Mouse (Mus musculus) limb, embryonic 15.5 days (tissue): ENCODE measurements around the gene Gstm5. TPM values are rescaled to one million over a fixed set of nuclear protein-coding genes. Genes with fewer than 3 reads are reported as not detected.
A peak's percentile ranks its signal among the peaks of the same experiment; 100 is the strongest.

Experiments
- ATAC-seq: fragments of 200-750 bp; cut with Nextera tagmentation; 2 replicates; pipeline ENCODE4 v1.8.0; 2017; ENCODE audit warnings: low read depth, moderate TSS enrichment; ENCODE audit not compliant: insufficient number of reproducible peaks, low FRiP score, low TSS enrichment
- H3K27ac ChIP-seq: fragments of 300-500 bp; sonication (generic); 2 replicates; pipeline ENCODE4 v1.5.1; 2015; ENCODE audit warnings: moderate library complexity, mild to moderate bottlenecking, inconsistent platforms
- H3K27me3 ChIP-seq: fragments of 300-500 bp; sonication (generic); 2 replicates; pipeline ENCODE4 v1.6.1; 2015; ENCODE audit warnings: inconsistent platforms
- H3K36me3 ChIP-seq: fragments of 300-500 bp; sonication (generic); 2 replicates; pipeline ENCODE4 v1.6.1; 2015; ENCODE audit warnings: inconsistent platforms
- H3K4me1 ChIP-seq: fragments of 300-500 bp; sonication (generic); 2 replicates; pipeline ENCODE4 v1.6.1; 2015; ENCODE audit warnings: inconsistent platforms
- H3K4me2 ChIP-seq: fragments of 300-500 bp; sonication (generic); 2 replicates; pipeline ENCODE4 v1.6.1; 2015; ENCODE audit warnings: mild to moderate bottlenecking, inconsistent platforms
- H3K4me3 ChIP-seq: fragments of 300-500 bp; sonication (generic); 2 replicates; pipeline ENCODE4 v1.5.1; 2015; ENCODE audit warnings: mild to moderate bottlenecking, inconsistent platforms
- H3K9ac ChIP-seq: fragments of 300-500 bp; sonication (generic); 2 replicates; pipeline ENCODE4 v1.6.1; 2015; ENCODE audit warnings: inconsistent platforms
- H3K9me3 ChIP-seq: fragments of 300-500 bp; sonication (generic); 2 replicates; pipeline ENCODE4 v1.6.1; 2016; ENCODE audit warnings: inconsistent platforms
- WGBS: fragments of 180-500 bp; shearing (Covaris S2); methylation state at CpG from one replicate; pipeline ENCODE4 v1.1.7; 2015; 5-methylcytosine and 5-hydroxymethylcytosine counted together
- polyA plus RNA-seq: library from polyadenylated mRNA; unstranded; fragments of >200 nt; fragmentation: Nextera tagmentation; extraction: Ambion mirVana; gene quantifications from 2 replicates; pipeline ENCODE4 v1.2.1, GENCODE M21; 2015

The Gstm5 gene
- polyA plus RNA-seq, 1 experiment from 2014 or later = 185 TPM

DNA sequence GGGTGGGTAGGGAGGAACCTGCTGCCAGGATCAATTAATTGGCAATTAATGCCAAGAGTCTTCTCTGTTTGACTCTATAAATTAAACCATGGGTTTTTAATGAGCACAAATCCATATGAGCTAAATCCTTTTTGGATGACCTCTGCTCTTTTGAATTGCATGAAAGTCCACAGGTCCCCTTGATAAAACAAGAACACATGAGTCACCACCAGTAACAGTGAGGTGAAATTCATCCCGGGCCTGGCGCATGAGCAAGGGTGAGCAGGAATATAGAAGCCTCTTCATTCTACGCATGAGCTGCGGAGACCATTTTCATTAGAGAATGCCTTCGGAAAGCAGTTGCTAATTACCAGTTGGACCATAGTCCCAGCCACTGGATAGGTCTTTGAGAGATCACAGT is 24.7 kb downstream of the Gstm5 start:
- H3K36me3 ChIP-seq = no peaks in the 10 kb centered on the region
- H3K4me1 ChIP-seq = no peaks in the 10 kb centered on the region
- H3K4me3 ChIP-seq = no peak overlapping the region
- no peak for ATAC-seq
- H3K9me3 ChIP-seq = no peaks in the 10 kb centered on the region
- no peak overlapping the region for H3K9ac ChIP-seq
- 92% methylated on average over 5 of the region's 5 CpGs for WGBS
- H3K27me3 ChIP-seq = no peaks in the 10 kb centered on the region
- no peak overlapping the region for H3K4me2 ChIP-seq
- no peak overlapping the region for H3K27ac ChIP-seq

GRCm38 (mm10) chr3:107925335-107925734 is 29.7 kb downstream of the Gstm5 start:
- Histone ChIP-seq H3K4me1 (no peaks in the 10 kb centered on the region), H3K27ac (no peak overlapping the region), H3K36me3 (no peaks in the 10 kb centered on the region), H3K27me3 (no peaks in the 10 kb centered on the region), H3K4me3 (no peak overlapping the region), H3K9ac (no peak overlapping the region), H3K9me3 (no peaks in the 10 kb centered on the region), H3K4me2 (no peak overlapping the region)
- 86% methylated on average over 3 of the region's 3 CpGs for WGBS
- ATAC-seq = no peak

GRCm38 (mm10) chr3:107927841-107928240 is 32.2 kb downstream of the Gstm5 start:
- Histone ChIP-seq H3K4me2 (no peak overlapping the region), H3K4me3 (no peak overlapping the region), H3K9ac (no peak overlapping the region), H3K27me3 (no peaks in the 10 kb centered on the region), H3K36me3 (no peaks in the 10 kb centered on the region), H3K27ac (no peak overlapping the region), H3K4me1 (peaks cover 7% of the 10 kb centered on the region; the same call in 1 of the 2 replicates), H3K9me3 (no peaks in the 10 kb centered on the region)
- 82% methylated on average over 3 of the region's 3 CpGs for WGBS
- no peak for ATAC-seq

- peaks cover 7% of the 10 kb centered on the region; the same call in 1 of the 2 replicates for H3K4me1 ChIP-seq
- no peaks in the 10 kb centered on the region for H3K9me3 ChIP-seq
- WGBS = 74% methylated on average over 11 of the region's 11 CpGs
- H3K4me2 ChIP-seq = no peak overlapping the region
- H3K27me3 ChIP-seq = no peaks in the 10 kb centered on the region
- H3K27ac ChIP-seq = no peak overlapping the region
- no peaks in the 10 kb centered on the region for H3K36me3 ChIP-seq
- ATAC-seq = no peak
- H3K4me3 ChIP-seq = no peak overlapping the region
- no peak overlapping the region for H3K9ac ChIP-seq
Measured at GRCm38 (mm10) chr3:107928691-107929090, 33.1 kb downstream of the Gstm5 start.

- H3K4me1 ChIP-seq = peaks cover 7% of the 10 kb centered on the region; the same call in 1 of the 2 replicates
- no peaks in the 10 kb centered on the region for H3K36me3 ChIP-seq
- H3K27me3 ChIP-seq = no peaks in the 10 kb centered on the region
- ATAC-seq = no peak
- no peaks in the 10 kb centered on the region for H3K9me3 ChIP-seq
- H3K27ac ChIP-seq = no peak overlapping the region
- no peak overlapping the region for H3K4me3 ChIP-seq
- 76% methylated on average over 4 of the region's 4 CpGs for WGBS
- H3K4me2 ChIP-seq = no peak overlapping the region
- no peak overlapping the region for H3K9ac ChIP-seq
Measured at GRCm38 (mm10) chr3:107929243-107929642, 33.6 kb downstream of the Gstm5 start.

GRCm38 (mm10) chr3:107929731-107930130 is 34.1 kb downstream of the Gstm5 start:
- Histone ChIP-seq H3K9me3 (no peaks in the 10 kb centered on the region), H3K9ac (no peak overlapping the region), H3K4me3 (no peak overlapping the region), H3K27me3 (no peaks in the 10 kb centered on the region), H3K27ac (no peak overlapping the region), H3K36me3 (no peaks in the 10 kb centered on the region), H3K4me2 (no peak overlapping the region), H3K4me1 (peaks cover 7% of the 10 kb centered on the region; the same call in 1 of the 2 replicates)
- no peak for ATAC-seq
- WGBS = 84% methylated on average over 4 of the region's 4 CpGs

- Histone ChIP-seq H3K4me2 (peak overlapping the region; percentile 49), H3K36me3 (no peaks in the 10 kb centered on the region), H3K27ac (no peak overlapping the region), H3K27me3 (no peaks in the 10 kb centered on the region), H3K4me3 (peak overlapping the region; percentile 29), H3K4me1 (peaks cover 7% of the 10 kb centered on the region; the same call in 1 of the 2 replicates), H3K9me3 (no peaks in the 10 kb centered on the region), H3K9ac (no peak overlapping the region)
- 64% methylated on average over 2 of the region's 2 CpGs for WGBS
- no peak for ATAC-seq
Measured at GRCm38 (mm10) chr3:107931134-107931533, 35.5 kb downstream of the Gstm5 start.

DNA sequence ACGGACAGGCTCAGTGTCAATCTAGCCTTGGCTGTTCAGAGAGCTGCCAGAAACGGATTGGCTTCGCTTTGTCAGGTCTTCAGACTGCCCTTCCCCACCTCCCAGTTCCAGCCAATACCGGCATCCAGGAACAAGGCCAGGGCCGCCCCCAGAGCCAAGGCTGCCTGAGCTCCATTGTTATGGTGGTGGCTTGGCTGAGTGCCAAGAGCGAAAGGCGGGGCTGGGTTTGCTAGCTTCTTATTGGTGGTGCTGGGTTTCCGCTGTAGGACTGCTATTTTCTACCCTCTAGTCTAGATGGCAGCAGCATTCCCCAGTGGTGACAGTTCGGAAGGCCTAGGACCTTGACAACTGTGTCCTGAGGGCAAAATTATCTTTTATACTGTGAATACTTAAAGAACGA is 36.0 kb downstream of the Gstm5 start, which contains the start of gene Gstm7:
Gene Gstm7, minus strand, starts transcription at position 148 of the 400 bp plus-strand sequence.
- Histone ChIP-seq H3K27ac (no peak within 1 kb of the TSS), H3K27me3 (no peaks in the 10 kb centered on the region), H3K4me1 (peaks cover 7% of the 10 kb centered on the region; the same call in 1 of the 2 replicates), H3K36me3 (no peaks in the 10 kb centered on the region), H3K4me2 (peak within 1 kb of the TSS; percentile 49), H3K9me3 (no peaks in the 10 kb centered on the region), H3K4me3 (peak within 1 kb of the TSS; percentile 29), H3K9ac (no peak within 1 kb of the TSS)
- 6% methylated on average over 10 of the region's 10 CpGs for WGBS
- peak; percentile 84 for ATAC-seq

DNA sequence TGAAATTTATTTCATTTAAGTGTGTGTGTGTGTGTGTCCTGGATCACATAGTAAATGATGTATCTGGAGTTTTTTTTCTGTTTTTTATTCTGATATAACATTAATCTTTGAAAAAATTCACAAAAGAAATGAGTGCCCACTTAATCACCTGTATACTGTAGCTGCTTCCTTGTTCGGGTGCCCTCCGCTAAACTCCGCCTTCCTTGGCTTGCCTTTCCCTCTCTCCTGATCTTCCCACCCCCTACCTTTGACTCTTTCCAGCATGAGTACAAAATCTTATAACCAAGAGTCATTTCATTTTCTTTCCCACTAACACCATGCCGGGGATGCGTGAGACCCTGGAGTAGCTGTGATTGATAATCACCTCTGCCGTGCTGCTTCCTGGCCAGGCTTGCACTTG is 36.5 kb downstream of the Gstm5 start:
- Histone ChIP-seq H3K36me3 (no peaks in the 10 kb centered on the region), H3K27me3 (no peaks in the 10 kb centered on the region), H3K9me3 (no peaks in the 10 kb centered on the region), H3K4me2 (no peak overlapping the region), H3K4me3 (no peak overlapping the region), H3K27ac (no peak overlapping the region), H3K9ac (no peak overlapping the region), H3K4me1 (peaks cover 7% of the 10 kb centered on the region; the same call in 1 of the 2 replicates)
- ATAC-seq = no peak
- 70% methylated on average over 6 of the region's 6 CpGs for WGBS

GRCm38 (mm10) chr3:107935268-107935667 is 39.6 kb downstream of the Gstm5 start:
- WGBS = 85% methylated on average over 3 of the region's 3 CpGs
- H3K36me3 ChIP-seq = no peaks in the 10 kb centered on the region
- peaks cover 9% of the 10 kb centered on the region; the same call in 1 of the 2 replicates for H3K4me1 ChIP-seq
- no peaks in the 10 kb centered on the region for H3K9me3 ChIP-seq
- no peaks in the 10 kb centered on the region for H3K27me3 ChIP-seq
- H3K4me3 ChIP-seq = no peak overlapping the region
- no peak overlapping the region for H3K27ac ChIP-seq
- no peak overlapping the region for H3K4me2 ChIP-seq
- ATAC-seq = no peak
- H3K9ac ChIP-seq = no peak overlapping the region

DNA sequence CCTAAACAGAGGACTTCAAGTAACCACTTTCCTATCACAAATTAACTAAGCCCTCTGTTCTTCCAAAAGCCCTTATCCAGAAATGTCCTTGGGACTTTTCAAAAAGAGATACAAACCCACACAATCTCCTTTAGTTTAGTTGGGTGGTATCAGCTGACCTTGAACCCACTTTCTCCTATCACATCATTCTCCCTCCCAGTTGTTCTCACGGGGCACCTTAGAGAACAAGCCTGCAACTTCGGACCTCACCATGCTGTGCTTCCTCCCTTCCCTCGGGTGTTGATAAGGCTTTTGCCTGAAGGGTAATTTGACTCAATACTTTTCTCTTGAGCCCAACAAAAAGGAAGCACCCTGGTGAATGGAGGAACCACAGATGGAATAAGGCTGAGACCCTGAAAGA is 40.3 kb downstream of the Gstm5 start:
- Histone ChIP-seq H3K9ac (no peak overlapping the region), H3K4me3 (no peak overlapping the region), H3K36me3 (no peaks in the 10 kb centered on the region), H3K4me2 (no peak overlapping the region), H3K27me3 (no peaks in the 10 kb centered on the region), H3K4me1 (peaks cover 9% of the 10 kb centered on the region; the same call in 1 of the 2 replicates), H3K9me3 (no peaks in the 10 kb centered on the region), H3K27ac (no peak overlapping the region)
- ATAC-seq = no peak
- 56% methylated on average over 3 of the region's 3 CpGs for WGBS

GRCm38 (mm10) chr3:107939403-107939802 is 43.8 kb downstream of the Gstm5 start:
- no peak overlapping the region for H3K4me2 ChIP-seq
- 32% methylated on average over 3 of the region's 3 CpGs for WGBS
- H3K9ac ChIP-seq = no peak overlapping the region
- no peaks in the 10 kb centered on the region for H3K9me3 ChIP-seq
- H3K27ac ChIP-seq = no peak overlapping the region
- H3K27me3 ChIP-seq = no peaks in the 10 kb centered on the region
- 0 out of 2 replicates have a peak, but pooled peaks have one; percentile 15 for ATAC-seq
- H3K4me1 ChIP-seq = peaks cover 9% of the 10 kb centered on the region; the same call in 1 of the 2 replicates
- no peak overlapping the region for H3K4me3 ChIP-seq
- no peaks in the 10 kb centered on the region for H3K36me3 ChIP-seq

- whole genome bisulfite sequencing = 76% methylated on average over 4 of the region's 4 CpGs
Measured at GRCm38 (mm10) chr3:107939830-107940229, 44.2 kb downstream of the Gstm5 start.

More at GRCm38 (mm10) chr3:107939830-107940229, 44.2 kb downstream of the Gstm5 start:
- ATAC-seq = no peak
- Histone ChIP-seq H3K36me3 (no peaks in the 10 kb centered on the region), H3K27me3 (no peaks in the 10 kb centered on the region), H3K4me2 (no peak overlapping the region), H3K4me3 (no peak overlapping the region), H3K9ac (no peak overlapping the region), H3K4me1 (peaks cover 9% of the 10 kb centered on the region; the same call in 1 of the 2 replicates), H3K27ac (no peak overlapping the region), H3K9me3 (no peaks in the 10 kb centered on the region)
